Mouse (Mus musculus): ENCODE measurements around the gene Cilp. TPM values are rescaled to one million over a fixed set of nuclear protein-coding genes. Genes with fewer than 3 reads are reported as not detected.

Cilp gene
- polyA plus RNA-seq, 1 experiment from 2014 or later, result 1.9 TPM

DNA sequence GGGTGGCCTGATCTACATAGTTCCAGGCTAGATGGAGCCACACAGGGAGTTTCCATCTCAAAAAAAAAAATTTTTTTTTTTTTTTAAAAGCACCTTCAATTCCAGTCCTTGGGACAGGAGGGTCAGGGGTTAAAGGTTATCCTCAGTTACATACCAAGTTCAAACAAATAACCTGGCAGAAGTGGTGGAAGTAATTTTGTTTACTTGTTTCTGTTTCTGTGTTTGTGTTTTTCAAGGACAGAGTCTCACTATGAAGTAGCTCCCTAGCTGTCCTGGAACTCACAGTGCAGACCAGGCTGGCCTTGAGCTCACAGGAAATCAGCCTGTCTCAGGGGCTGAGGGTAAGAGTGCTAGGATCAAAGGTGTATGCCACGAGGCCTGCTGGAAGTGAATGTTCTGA lies 29.4 kb upstream of the Cilp start:
- Histone ChIP-seq H3K4me3 (no peak overlapping the region), H3K27me3 (no peaks in the 10 kb centered on the region), H3K4me1 (peaks cover 9% of the 10 kb centered on the region), H3K27ac (no peak overlapping the region), H3K4me2 (replicated peaks) (no peak overlapping the region), H3K36me3 (peaks cover 9% of the 10 kb centered on the region; the same call in 1 of the 2 replicates), H3K9ac (no peak overlapping the region), H3K9me3 (no peaks in the 10 kb centered on the region)
- 36% methylated on average over 1 of the region's 1 CpGs for whole genome bisulfite sequencing
- ATAC-seq (ENCODE audit: low FRiP score, low read depth), result no peak

GRCm38 (mm10) chr9:65237616-65238015 lies 27.4 kb upstream of the Cilp start:
- H3K36me3 ChIP-seq, result peaks cover 9% of the 10 kb centered on the region; the same call in 1 of the 2 replicates
- 75% methylated on average over 11 of the region's 11 CpGs for WGBS
- H3K27me3 ChIP-seq, result no peaks in the 10 kb centered on the region
- no peak overlapping the region for H3K27ac ChIP-seq
- no peak overlapping the region for H3K4me3 ChIP-seq
- peak overlapping the region; percentile 45 for H3K9ac ChIP-seq
- H3K9me3 ChIP-seq, result no peaks in the 10 kb centered on the region
- H3K4me1 ChIP-seq, result peaks cover 9% of the 10 kb centered on the region
- ATAC-seq (ENCODE audit: low FRiP score, low read depth), result no peak
- no peak overlapping the region for H3K4me2 ChIP-seq (replicated peaks)

DNA sequence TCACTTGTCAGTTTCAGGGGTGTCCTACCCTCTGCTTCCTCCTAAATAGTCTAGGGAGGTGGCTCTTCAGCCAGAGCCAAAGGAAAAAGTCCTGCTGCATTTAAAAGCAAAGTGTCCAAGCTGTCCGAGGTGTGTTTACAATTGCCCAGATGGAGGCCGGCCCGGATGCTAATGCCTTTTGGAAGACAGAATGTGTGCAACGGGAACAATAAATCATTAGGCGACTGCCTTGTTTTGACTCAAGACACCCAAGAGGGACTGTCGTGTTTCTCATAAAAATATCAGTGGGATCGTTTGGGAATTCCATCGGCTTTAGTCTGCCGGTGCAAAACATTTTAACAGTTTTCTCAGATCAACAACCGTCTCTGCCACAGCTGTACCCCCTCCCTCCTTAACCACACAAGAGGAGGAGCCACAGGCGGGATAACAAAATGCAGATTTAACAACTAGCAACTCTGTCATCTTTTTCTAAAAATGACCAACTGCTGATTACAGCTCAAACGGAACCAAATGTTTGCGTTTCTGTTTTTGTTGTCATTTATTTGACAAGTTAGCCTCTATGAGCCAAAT lies 26.7 kb upstream of the Cilp start:
- Histone ChIP-seq H3K36me3 (peaks cover 9% of the 10 kb centered on the region; the same call in 1 of the 2 replicates), H3K4me1 (peaks cover 15% of the 10 kb centered on the region), H3K4me2 (replicated peaks) (no peak overlapping the region), H3K9me3 (no peaks in the 10 kb centered on the region), H3K4me3 (no peak overlapping the region), H3K27me3 (no peaks in the 10 kb centered on the region), H3K27ac (no peak overlapping the region), H3K9ac (peak overlapping the region; percentile 45)
- 26% methylated on average over 13 of the region's 13 CpGs for WGBS
- no peak for ATAC-seq (ENCODE audit: low FRiP score, low read depth)

DNA sequence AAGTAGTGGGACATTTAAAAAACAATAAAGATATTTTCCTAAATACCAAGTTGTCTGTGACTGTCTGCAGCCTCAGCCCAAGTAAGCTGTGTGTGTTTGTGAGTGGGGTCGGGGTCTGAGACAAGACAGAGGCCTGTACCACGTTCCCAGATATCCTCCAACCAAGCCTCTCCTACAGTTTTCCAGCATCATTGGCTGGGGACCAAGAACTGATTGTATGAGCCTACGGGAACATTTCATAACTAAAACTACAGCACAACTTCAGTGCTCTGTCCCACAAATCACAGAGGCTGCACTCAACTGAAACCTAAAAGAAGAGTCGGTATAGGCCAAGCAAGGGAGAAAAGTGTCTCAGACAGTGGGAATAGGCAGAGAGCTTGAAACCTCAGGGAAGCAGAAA lies 25.8 kb upstream of the Cilp start:
- H3K27ac ChIP-seq, result no peak overlapping the region
- WGBS, result 88% methylated on average over 4 of the region's 4 CpGs
- no peak for ATAC-seq (ENCODE audit: low FRiP score, low read depth)

GRCm38 (mm10) chr9:65239731-65240130 lies 25.2 kb upstream of the Cilp start:
- no peak overlapping the region for H3K9ac ChIP-seq
- H3K4me1 ChIP-seq, result peaks cover 25% of the 10 kb centered on the region
- no peak for ATAC-seq (ENCODE audit: low FRiP score, low read depth)
- no peaks in the 10 kb centered on the region for H3K9me3 ChIP-seq
- 91% methylated on average over 5 of the region's 5 CpGs for WGBS
- H3K4me2 ChIP-seq (replicated peaks), result no peak overlapping the region
- no peak overlapping the region for H3K4me3 ChIP-seq
- H3K36me3 ChIP-seq, result 0 out of 2 replicates have a peak, but pooled peaks cover 4% of the 10 kb centered on the region
- no peak overlapping the region for H3K27ac ChIP-seq
- no peaks in the 10 kb centered on the region for H3K27me3 ChIP-seq

More for the DNA sequence above, 25.8 kb upstream of the Cilp start:
- H3K9ac ChIP-seq, result no peak overlapping the region
- H3K27me3 ChIP-seq, result no peaks in the 10 kb centered on the region
- no peaks in the 10 kb centered on the region for H3K9me3 ChIP-seq
- peaks cover 21% of the 10 kb centered on the region for H3K4me1 ChIP-seq
- H3K4me2 ChIP-seq (replicated peaks), result no peak overlapping the region
- H3K4me3 ChIP-seq, result no peak overlapping the region
- H3K36me3 ChIP-seq, result peaks cover 9% of the 10 kb centered on the region; the same call in 1 of the 2 replicates

- Histone ChIP-seq H3K27me3 (no peaks in the 10 kb centered on the region), H3K4me2 (replicated peaks) (no peak overlapping the region), H3K4me1 (peaks cover 25% of the 10 kb centered on the region), H3K9me3 (no peaks in the 10 kb centered on the region), H3K9ac (no peak overlapping the region), H3K27ac (no peak overlapping the region), H3K4me3 (no peak overlapping the region), H3K36me3 (0 out of 2 replicates have a peak, but pooled peaks cover 4% of the 10 kb centered on the region)
- 84% methylated on average over 3 of the region's 3 CpGs for whole genome bisulfite sequencing
- ATAC-seq (ENCODE audit: low FRiP score, low read depth), result no peak
These were observed 24.4 kb upstream of the Cilp start for GRCm38 (mm10) chr9:65240587-65240986.

- no peaks in the 10 kb centered on the region for H3K9me3 ChIP-seq
- H3K27ac ChIP-seq, result no peak overlapping the region
- WGBS, result 73% methylated on average over 5 of the region's 5 CpGs
- no peak overlapping the region for H3K9ac ChIP-seq
- no peak overlapping the region for H3K4me2 ChIP-seq (replicated peaks)
- H3K4me1 ChIP-seq, result peaks cover 25% of the 10 kb centered on the region
- H3K36me3 ChIP-seq, result no peaks in the 10 kb centered on the region
- H3K27me3 ChIP-seq, result no peaks in the 10 kb centered on the region
- H3K4me3 ChIP-seq, result no peak overlapping the region
- no peak for ATAC-seq (ENCODE audit: low FRiP score, low read depth)
These were observed 23.0 kb upstream of the Cilp start for GRCm38 (mm10) chr9:65241973-65242372.

DNA sequence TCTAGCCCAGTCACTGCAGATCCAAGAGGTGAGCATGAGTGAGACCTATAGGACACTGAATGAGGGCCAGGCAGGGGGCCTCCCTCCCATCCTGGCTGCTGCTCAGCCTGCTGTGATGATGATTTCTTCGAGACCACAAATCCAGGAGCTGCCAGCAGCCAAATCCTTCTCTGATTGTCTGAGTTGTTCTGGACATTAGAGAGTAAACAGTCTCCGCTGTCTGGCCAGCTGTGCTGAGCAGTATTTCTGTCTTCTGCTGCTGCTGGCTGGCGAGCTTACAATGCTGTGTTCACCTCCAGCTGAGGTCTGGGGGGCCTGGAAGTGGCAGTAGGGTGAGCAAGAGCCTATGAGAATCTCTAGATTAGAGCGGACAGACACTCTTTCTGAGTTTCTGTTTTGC lies 21.7 kb upstream of the Cilp start:
- Histone ChIP-seq H3K4me3 (no peak overlapping the region), H3K4me1 (peaks cover 20% of the 10 kb centered on the region), H3K27me3 (no peaks in the 10 kb centered on the region), H3K27ac (no peak overlapping the region), H3K9me3 (no peaks in the 10 kb centered on the region), H3K4me2 (replicated peaks) (no peak overlapping the region), H3K36me3 (no peaks in the 10 kb centered on the region), H3K9ac (no peak overlapping the region)
- WGBS, result 42% methylated on average over 4 of the region's 4 CpGs
- no peak for ATAC-seq (ENCODE audit: low FRiP score, low read depth)

- 0 out of 2 replicates have a peak, but pooled peaks have one; percentile 58 for ATAC-seq (ENCODE audit: low FRiP score, low read depth)
- H3K9ac ChIP-seq, result no peak overlapping the region
- H3K27me3 ChIP-seq, result no peaks in the 10 kb centered on the region
- H3K9me3 ChIP-seq, result no peaks in the 10 kb centered on the region
- no peaks in the 10 kb centered on the region for H3K36me3 ChIP-seq
- peaks cover 16% of the 10 kb centered on the region; the same call in 1 of the 2 replicates for H3K4me1 ChIP-seq
- H3K4me3 ChIP-seq, result no peak overlapping the region
- H3K27ac ChIP-seq, result no peak overlapping the region
- H3K4me2 ChIP-seq (replicated peaks), result no peak overlapping the region
- 38% methylated on average over 9 of the region's 9 CpGs for WGBS
These were observed 20.8 kb upstream of the Cilp start for GRCm38 (mm10) chr9:65244036-65244806.

- Histone ChIP-seq H3K4me3 (no peak overlapping the region), H3K9ac (no peak overlapping the region), H3K4me2 (replicated peaks) (no peak overlapping the region), H3K4me1 (peaks cover 16% of the 10 kb centered on the region; the same call in 1 of the 2 replicates), H3K27me3 (no peaks in the 10 kb centered on the region), H3K9me3 (no peaks in the 10 kb centered on the region), H3K36me3 (no peaks in the 10 kb centered on the region), H3K27ac (no peak overlapping the region)
- WGBS, result 62% methylated on average over 16 of the region's 16 CpGs
- no peak for ATAC-seq (ENCODE audit: low FRiP score, low read depth)
These were observed 17.2 kb upstream of the Cilp start for GRCm38 (mm10) chr9:65247502-65248376.

GRCm38 (mm10) chr9:65248377-65248690 lies 16.6 kb upstream of the Cilp start:
- no peak overlapping the region for H3K4me3 ChIP-seq
- H3K4me2 ChIP-seq (replicated peaks), result no peak overlapping the region
- WGBS, result 81% methylated on average over 5 of the region's 5 CpGs
- no peak overlapping the region for H3K9ac ChIP-seq
- H3K27me3 ChIP-seq, result no peaks in the 10 kb centered on the region
- H3K27ac ChIP-seq, result no peak overlapping the region
- no peak for ATAC-seq (ENCODE audit: low FRiP score, low read depth)
- no peaks in the 10 kb centered on the region for H3K9me3 ChIP-seq
- peaks cover 10% of the 10 kb centered on the region; the same call in 1 of the 2 replicates for H3K4me1 ChIP-seq
- H3K36me3 ChIP-seq, result no peaks in the 10 kb centered on the region

- H3K4me1 ChIP-seq, result no peaks in the 10 kb centered on the region
- H3K36me3 ChIP-seq, result no peaks in the 10 kb centered on the region
- no peak overlapping the region for H3K4me3 ChIP-seq
- H3K4me2 ChIP-seq (replicated peaks), result no peak overlapping the region
- no peak overlapping the region for H3K9ac ChIP-seq
- H3K27me3 ChIP-seq, result no peaks in the 10 kb centered on the region
- ATAC-seq (ENCODE audit: low FRiP score, low read depth), result no peak
- WGBS, result 61% methylated on average over 3 of the region's 3 CpGs
- H3K27ac ChIP-seq, result no peak overlapping the region
- no peaks in the 10 kb centered on the region for H3K9me3 ChIP-seq
These were observed 13.0 kb upstream of the Cilp start for GRCm38 (mm10) chr9:65252026-65252425.
